Mouse (Mus musculus) liver, embryonic 11.5 days (tissue): ENCODE measurements around the gene Exosc9. TPM values are rescaled to one million over a fixed set of nuclear protein-coding genes. Genes with fewer than 3 reads are reported as not detected.
"Not testable (repeated sequence)": the region's sequence is repeated elsewhere in the genome, so short reads cannot be mapped to it uniquely, and the experiment has no call there.

Experiments
- ATAC-seq: fragments of 200-750 bp; cut with Nextera tagmentation; replicated peaks from 2 replicates; pipeline ENCODE4 v1.8.0; 2017; ENCODE audit warnings: moderate number of reproducible peaks, mild to moderate bottlenecking, moderate TSS enrichment, moderate library complexity; ENCODE audit not compliant: low FRiP score
- DNase-seq: peaks from one replicate; pipeline ENCODE4 v3.0.0-alpha.2; 2017; ENCODE audit warnings: low spot score
- H3K27ac ChIP-seq: fragments of 300-500 bp; sonication (generic); 2 replicates; pipeline ENCODE4 v1.5.1; 2014; ENCODE audit warnings: mild to moderate bottlenecking, low read depth, low read length, control low read depth
- H3K27me3 ChIP-seq: fragments of 300-500 bp; sonication (generic); replicated peaks from 2 replicates; pipeline ENCODE4 v1.6.1; 2014; ENCODE audit warnings: low read length, mixed read lengths; ENCODE audit not compliant: control insufficient read depth, insufficient read depth
- H3K36me3 ChIP-seq: fragments of 300-500 bp; sonication (generic); 2 replicates; pipeline ENCODE4 v1.6.1; 2014; ENCODE audit warnings: mild to moderate bottlenecking, low read length, moderate library complexity, mixed read lengths; ENCODE audit not compliant: control insufficient read depth, insufficient read depth
- H3K4me1 ChIP-seq: fragments of 300-500 bp; sonication (generic); replicated peaks from 2 replicates; pipeline ENCODE4 v1.6.1; 2014; ENCODE audit warnings: low read length, mixed read lengths; ENCODE audit not compliant: control insufficient read depth, insufficient read depth
- H3K4me2 ChIP-seq: fragments of 300-500 bp; sonication (generic); 2 replicates; pipeline ENCODE4 v1.6.1; 2014; ENCODE audit warnings: mild to moderate bottlenecking, control low read depth, moderate library complexity
- H3K4me3 ChIP-seq: fragments of 300-500 bp; sonication (generic); 2 replicates; pipeline ENCODE4 v1.5.1; 2014; ENCODE audit warnings: low read depth, low read length, control low read depth
- H3K9ac ChIP-seq: fragments of 300-500 bp; sonication (generic); 2 replicates; pipeline ENCODE4 v1.6.1; 2014; ENCODE audit warnings: low read depth, low read length, control low read depth
- H3K9me3 ChIP-seq: fragments of 300-500 bp; sonication (generic); 2 replicates; pipeline ENCODE4 v1.6.1; 2016; ENCODE audit warnings: low read length, inconsistent platforms, mixed read lengths; ENCODE audit not compliant: control insufficient read depth
- WGBS: fragments of 180-500 bp; shearing (Covaris S2); extraction: QIAGEN DNeasy Blood & Tissue Kit; methylation state at CpG from one replicate; pipeline ENCODE4 v1.1.7; 2014; 5-methylcytosine and 5-hydroxymethylcytosine counted together
- polyA plus RNA-seq: library from polyadenylated mRNA; unstranded; fragments of >200 nt; fragmentation: Nextera tagmentation; extraction: Ambion mirVana; gene quantifications from 2 replicates; pipeline ENCODE4 v1.2.1, GENCODE M21; 2014

The Exosc9 gene
- polyA plus RNA-seq, 1 experiment from 2014 or later, result 82.7 TPM

DNA sequence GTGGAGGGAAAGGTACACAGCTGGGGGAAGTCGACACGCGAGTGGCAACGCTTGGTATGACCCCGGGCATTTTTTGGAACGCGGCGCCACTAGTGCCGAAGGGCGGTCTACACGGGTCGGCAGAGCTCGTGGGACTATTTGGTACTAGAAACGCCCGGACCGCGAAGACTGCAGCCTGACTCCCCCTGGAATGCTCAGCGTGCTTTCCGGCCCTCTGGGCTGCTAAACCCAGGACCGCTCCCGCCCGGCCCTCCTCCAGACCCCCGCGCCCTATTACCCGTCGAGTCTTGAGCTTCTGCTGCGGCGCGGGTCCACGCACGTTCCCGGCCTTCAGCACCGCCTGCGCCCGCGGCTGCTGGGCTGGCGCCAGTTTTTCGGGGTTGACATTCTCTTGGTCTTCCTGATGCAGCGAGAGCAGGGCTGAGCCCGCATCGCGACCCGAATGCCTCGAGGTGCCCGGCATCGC lies 19.0 kb downstream of the Exosc9 start:
- Histone ChIP-seq H3K4me3 (peak overlapping the region; percentile 98), H3K4me1 (peaks cover 11% of the 10 kb centered on the region; the same call in 1 of the 2 replicates), H3K27ac (peak overlapping the region; percentile 92), H3K36me3 (peaks cover 25% of the 10 kb centered on the region), H3K9ac (peak overlapping the region; percentile 99), H3K9me3 (no peaks in the 10 kb centered on the region), H3K4me2 (peak overlapping the region; percentile 89), H3K27me3 (no peaks in the 10 kb centered on the region)
- under 1% methylated on average over 46 of the region's 46 CpGs for WGBS
- ATAC-seq, result peak; percentile 17
- DNase-seq, result no peak

DNA sequence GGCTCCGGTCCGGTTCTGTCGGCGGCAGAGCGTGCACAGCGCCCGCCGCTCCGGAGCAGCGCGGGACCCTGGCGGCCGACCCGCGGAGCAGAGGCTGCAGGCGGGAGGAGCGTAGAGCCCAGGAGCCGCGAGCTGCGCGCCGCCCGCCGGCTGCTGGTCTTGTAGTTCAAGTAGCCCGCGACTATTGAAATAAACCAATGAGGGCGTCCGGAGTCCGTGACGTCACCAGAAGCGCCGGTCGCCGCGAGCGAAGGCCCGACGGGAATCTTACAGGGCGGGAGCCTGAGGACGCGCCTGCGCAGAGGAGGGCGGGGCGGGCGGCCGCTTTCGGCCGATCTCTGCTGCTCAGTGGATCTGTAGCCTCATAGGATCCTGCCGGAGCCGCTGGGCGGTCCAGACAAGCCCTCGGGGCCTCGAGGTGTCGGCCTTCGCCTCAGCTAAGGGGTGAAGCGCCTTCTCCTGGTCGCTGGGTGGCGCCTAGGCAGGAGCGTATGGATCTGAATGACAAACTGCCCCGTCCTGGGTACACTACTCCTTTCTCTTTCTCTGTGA lies 19.5 kb downstream of the Exosc9 start, which contains the start of gene Ccna2:
Gene Ccna2, minus strand, starts transcription at position 324 of the 552 bp plus-strand sequence.
- Histone ChIP-seq H3K9ac (peak within 1 kb of the TSS; percentile 99), H3K4me2 (peak within 1 kb of the TSS; percentile 89), H3K4me1 (peaks cover 11% of the 10 kb centered on the region; the same call in 1 of the 2 replicates), H3K4me3 (peak within 1 kb of the TSS; percentile 98), H3K27ac (peak within 1 kb of the TSS; percentile 92), H3K27me3 (no peaks in the 10 kb centered on the region), H3K36me3 (peaks cover 20% of the 10 kb centered on the region), H3K9me3 (no peaks in the 10 kb centered on the region)
- WGBS, result under 1% methylated on average over 60 of the region's 60 CpGs
- DNase-seq (peak; percentile 97), ATAC-seq (peak; percentile 98)

DNA sequence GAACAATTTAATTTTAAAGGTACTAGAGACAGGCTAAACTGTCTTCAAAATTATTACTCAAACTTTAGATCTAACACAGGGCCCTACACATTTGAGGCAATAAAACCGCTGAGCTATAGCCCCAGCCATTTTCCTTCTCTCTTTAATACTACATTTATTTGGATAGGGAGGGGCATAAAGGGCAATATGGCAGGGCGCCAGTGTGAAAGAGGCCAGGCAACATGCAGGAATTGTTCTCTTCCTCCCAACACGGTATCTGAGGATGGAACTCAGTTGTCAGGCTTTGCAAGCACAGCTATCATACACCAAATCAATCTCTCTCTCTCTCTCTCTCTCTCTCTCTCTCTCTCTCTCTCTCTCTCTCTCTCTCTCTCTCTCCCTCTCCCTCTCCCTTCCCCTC lies 46.4 kb downstream of the Exosc9 start:
- H3K4me3 ChIP-seq, result no peak overlapping the region
- no peaks in the 10 kb centered on the region for H3K27me3 ChIP-seq
- H3K9me3 ChIP-seq, result no peaks in the 10 kb centered on the region
- H3K36me3 ChIP-seq, result no peaks in the 10 kb centered on the region
- H3K9ac ChIP-seq, result no peak overlapping the region
- no peak overlapping the region for H3K27ac ChIP-seq
- ATAC-seq (no peak), DNase-seq (no peak)
- H3K4me2 ChIP-seq, result no peak overlapping the region
- H3K4me1 ChIP-seq, result no peaks in the 10 kb centered on the region
- WGBS, result 78% methylated on average over 3 of the region's 3 CpGs

DNA sequence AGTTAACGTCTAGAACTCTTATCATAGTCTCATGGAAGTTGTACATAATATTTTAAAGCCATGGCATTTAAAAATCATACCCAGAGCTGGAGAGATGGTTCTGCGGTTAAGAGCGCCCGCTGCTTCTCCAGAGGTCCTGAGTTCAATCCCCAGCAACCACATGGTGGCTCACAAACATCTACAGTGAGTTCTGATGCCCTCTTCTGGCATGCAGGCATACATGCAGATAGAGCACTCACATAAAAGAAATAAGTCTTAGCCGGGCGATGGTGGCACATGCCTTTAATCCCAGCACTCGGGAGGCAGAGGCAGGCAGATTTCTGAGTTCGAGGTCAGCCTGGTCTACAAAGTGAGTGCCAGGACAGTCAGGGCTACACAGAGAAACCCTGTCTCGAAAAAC lies 47.4 kb downstream of the Exosc9 start:
- not testable (repeated sequence) for DNase-seq, H3K9me3 ChIP-seq, H3K36me3 ChIP-seq, H3K4me3 ChIP-seq, H3K4me1 ChIP-seq, H3K9ac ChIP-seq, ATAC-seq, H3K4me2 ChIP-seq, H3K27ac ChIP-seq, H3K27me3 ChIP-seq
- 71% methylated on average over 8 of the region's 9 CpGs for WGBS

DNA sequence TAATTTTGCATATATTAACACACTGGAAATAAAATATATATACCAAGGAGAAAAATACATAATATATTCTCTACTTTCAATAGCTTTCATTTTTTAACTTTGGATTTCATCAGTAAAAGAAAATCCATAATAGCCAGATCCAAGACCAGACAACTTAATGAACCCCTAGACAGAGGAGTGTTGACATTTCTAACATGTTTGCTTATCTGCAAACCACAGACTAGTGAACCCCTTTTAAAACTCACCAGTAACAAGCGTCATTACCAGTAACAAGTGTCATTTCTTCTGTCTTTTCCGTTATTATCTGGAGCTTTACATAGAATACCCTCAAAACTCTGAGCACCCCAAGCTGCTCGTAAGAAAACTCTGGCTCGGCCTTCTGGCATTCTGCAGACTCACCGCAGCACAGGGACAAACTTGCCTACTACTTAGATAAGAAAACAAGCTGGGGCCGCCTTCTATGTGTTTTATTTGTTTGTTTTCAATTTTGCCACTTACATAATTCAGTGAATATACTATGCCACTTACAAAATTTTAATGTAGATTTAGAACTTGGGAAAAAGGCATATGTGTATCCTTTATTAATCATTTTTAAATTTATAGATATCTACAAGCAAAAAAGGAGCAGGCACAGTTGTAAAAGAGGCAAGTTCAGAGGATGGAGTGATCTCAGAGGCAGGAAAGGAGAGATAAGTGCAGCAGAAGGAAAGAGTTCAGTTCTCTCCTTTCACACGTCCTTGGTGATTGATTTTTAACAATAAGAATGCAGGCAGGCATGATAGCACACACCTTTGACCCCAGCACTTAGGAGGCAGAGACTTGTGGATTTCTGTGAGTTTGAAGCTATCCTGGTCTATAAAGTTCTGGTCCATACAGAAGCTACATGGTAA lies 53.7 kb downstream of the Exosc9 start:
- no peaks in the 10 kb centered on the region for H3K4me1 ChIP-seq
- no peaks in the 10 kb centered on the region for H3K36me3 ChIP-seq
- no peak overlapping the region for H3K4me3 ChIP-seq
- no peak overlapping the region for H3K9ac ChIP-seq
- ATAC-seq (peak; percentile 90), DNase-seq (no peak)
- peak overlapping the region; percentile 58 for H3K27ac ChIP-seq
- WGBS, result 31% methylated on average over 7 of the region's 7 CpGs
- peak overlapping the region; percentile 37 for H3K4me2 ChIP-seq
- no peaks in the 10 kb centered on the region for H3K27me3 ChIP-seq
- H3K9me3 ChIP-seq, result no peaks in the 10 kb centered on the region

GRCm38 (mm10) chr3:36612687-36613086 lies 60.3 kb downstream of the Exosc9 start:
- H3K27me3 ChIP-seq, result no peaks in the 10 kb centered on the region
- H3K4me1 ChIP-seq, result no peaks in the 10 kb centered on the region; the same call in 1 of the 2 replicates
- H3K9ac ChIP-seq, result peak overlapping the region; percentile 71
- H3K36me3 ChIP-seq, result no peaks in the 10 kb centered on the region
- peak overlapping the region; percentile 69 for H3K4me3 ChIP-seq
- no peaks in the 10 kb centered on the region for H3K9me3 ChIP-seq
- ATAC-seq, result peak; percentile 33
- WGBS, result 17% methylated on average over 6 of the region's 6 CpGs
- H3K27ac ChIP-seq, result no peak overlapping the region
- H3K4me2 ChIP-seq, result peak overlapping the region; percentile 85
- no peak for DNase-seq

DNA sequence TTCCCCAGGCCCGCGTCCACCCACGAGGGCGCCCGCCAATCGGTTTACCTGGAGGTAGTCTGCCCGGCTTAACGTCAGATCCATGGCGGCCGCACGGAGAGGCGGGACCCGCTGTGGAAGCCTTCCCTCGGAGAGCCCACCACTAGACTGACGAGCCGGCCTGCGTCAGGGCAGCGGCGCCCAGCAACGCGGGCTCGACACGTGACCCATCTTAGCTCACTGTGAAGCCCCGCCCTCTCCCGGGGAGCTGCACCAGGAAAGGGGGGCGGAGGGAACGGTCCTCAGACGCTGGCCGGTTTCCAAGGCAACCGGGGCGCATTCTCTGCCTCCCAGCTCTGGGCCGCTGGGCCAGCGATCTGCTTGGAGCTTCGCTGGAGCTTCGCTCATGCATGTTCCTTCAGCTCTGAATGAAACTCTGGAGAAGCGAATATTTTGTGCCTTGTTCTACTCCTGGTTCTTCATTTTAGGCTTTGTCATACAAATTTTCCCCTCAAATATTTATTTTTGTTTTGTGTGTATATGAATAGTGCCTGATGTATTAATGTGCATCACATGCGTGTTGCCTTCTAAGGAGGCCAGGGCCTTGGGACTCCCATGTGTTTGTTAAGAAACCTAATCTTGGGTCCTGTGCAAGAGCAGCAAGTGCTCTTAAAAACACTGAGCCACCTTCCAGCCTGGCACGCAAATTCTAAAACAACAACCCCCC lies 60.9 kb downstream of the Exosc9 start, which contains the start of gene Bbs7:
Gene Bbs7, minus strand, starts transcription at position 276 of the 706 bp plus-strand sequence.
- Histone ChIP-seq H3K36me3 (no peaks in the 10 kb centered on the region), H3K9ac (peak within 1 kb of the TSS; percentile 71), H3K4me2 (peak within 1 kb of the TSS; percentile 85), H3K4me3 (peak within 1 kb of the TSS; percentile 69), H3K27ac (no peak within 1 kb of the TSS), H3K9me3 (no peaks in the 10 kb centered on the region), H3K27me3 (no peaks in the 10 kb centered on the region), H3K4me1 (no peaks in the 10 kb centered on the region; the same call in 1 of the 2 replicates)
- ATAC-seq (peak; percentile 98), DNase-seq (peak; percentile 92)
- 5% methylated on average over 38 of the region's 38 CpGs for WGBS

GRCm38 (mm10) chr3:36613908-36614255 lies 61.5 kb downstream of the Exosc9 start:
- Histone ChIP-seq H3K36me3 (no peaks in the 10 kb centered on the region), H3K27ac (no peak overlapping the region), H3K9me3 (no peaks in the 10 kb centered on the region), H3K4me2 (no peak overlapping the region), H3K9ac (no peak overlapping the region), H3K4me1 (no peaks in the 10 kb centered on the region; the same call in 1 of the 2 replicates), H3K4me3 (no peak overlapping the region), H3K27me3 (no peaks in the 10 kb centered on the region)
- DNase-seq (no peak), ATAC-seq (no peak)
- WGBS, result 76% methylated on average over 5 of the region's 5 CpGs
